Mouse (Mus musculus) liver, postnatal 0 days (tissue): ENCODE results near the gene Efna2. TPM values are rescaled to one million over a fixed set of nuclear protein-coding genes. Genes with fewer than 3 reads are reported as not detected.

Experiments used
- ATAC-seq: fragments of 200-750 bp; cut with Nextera tagmentation; 2 replicates; pipeline ENCODE4 v1.8.0; 2017; ENCODE audit warnings: mild to moderate bottlenecking, moderate library complexity
- DNase-seq: peaks from one replicate; pipeline ENCODE4 v3.0.0-alpha.2; 2016
- H3K27ac ChIP-seq: fragments of 300-500 bp; sonication (generic); 2 replicates; pipeline ENCODE4 v1.5.1; 2014; ENCODE audit warnings: antibody characterized with exemption, moderate library complexity, mild to moderate bottlenecking, low read depth
- H3K27me3 ChIP-seq: fragments of 300-500 bp; sonication (generic); 2 replicates; pipeline ENCODE4 v1.6.1; 2014; ENCODE audit warnings: low read length, control low read depth, mixed read lengths; ENCODE audit not compliant: insufficient read depth
- H3K36me3 ChIP-seq: fragments of 300-500 bp; sonication (generic); replicated peaks from 2 replicates; pipeline ENCODE4 v1.6.1; 2014; ENCODE audit warnings: mild to moderate bottlenecking, control low read depth, low read length, moderate library complexity, mixed read lengths; ENCODE audit not compliant: insufficient read depth
- H3K4me1 ChIP-seq: fragments of 300-500 bp; sonication (generic); 2 replicates; pipeline ENCODE4 v1.6.1; 2014; ENCODE audit warnings: antibody characterized with exemption, mild to moderate bottlenecking, control low read depth; ENCODE audit not compliant: insufficient read depth
- H3K4me2 ChIP-seq: fragments of 300-500 bp; sonication (generic); 2 replicates; pipeline ENCODE4 v1.6.1; 2014; ENCODE audit warnings: low read depth, mild to moderate bottlenecking, low read length, moderate library complexity, mixed read lengths
- H3K4me3 ChIP-seq: fragments of 300-500 bp; sonication (generic); 2 replicates; pipeline ENCODE4 v1.5.1; 2014; ENCODE audit warnings: low read depth, low read length
- H3K9ac ChIP-seq: fragments of 300-500 bp; sonication (generic); replicated peaks from 2 replicates; pipeline ENCODE4 v1.6.1; 2014; ENCODE audit warnings: mild to moderate bottlenecking, moderate library complexity
- H3K9me3 ChIP-seq: fragments of 300-500 bp; sonication (generic); 2 replicates; pipeline ENCODE4 v1.6.1; 2016; ENCODE audit warnings: mild to moderate bottlenecking, control low read depth, low read length, mixed read lengths
- CTCF ChIP-seq: sonication (generic); IDR thresholded peaks from 2 replicates; pipeline ENCODE4 v1.5.1; 2016; ENCODE audit warnings: antibody characterized with exemption, low read depth
- EP300 ChIP-seq: IDR thresholded peaks from 2 replicates; pipeline ENCODE4 v1.6.1; 2016; ENCODE audit warnings: antibody characterized with exemption, low read depth, mild to moderate bottlenecking
- WGBS: fragments of 180-500 bp; shearing (Covaris S2); extraction: QIAGEN DNeasy Blood & Tissue Kit; methylation state at CpG from one replicate; pipeline ENCODE4 v1.1.7; 2014; ENCODE audit not compliant: insufficient replicate concordance; 5-methylcytosine and 5-hydroxymethylcytosine counted together
- polyA plus RNA-seq: library from polyadenylated mRNA; unstranded; fragments of >200 nt; fragmentation: Nextera tagmentation; extraction: Ambion mirVana; gene quantifications from 2 replicates; pipeline ENCODE4 v1.2.1, GENCODE M21; 2015

Gene Efna2
- polyA plus RNA-seq, 1 experiment from 2014 or later: 0.18 TPM

GRCm38 (mm10) chr10:80236145-80236825, 57.0 kb downstream of the Efna2 start:
- no peak for DNase-seq
- Histone ChIP-seq H3K4me3 (no peak overlapping the region), H3K36me3 (peaks cover 84% of the 10 kb centered on the region), H3K27me3 (no peaks in the 10 kb centered on the region), H3K27ac (no peak overlapping the region), H3K4me2 (no peak overlapping the region), H3K4me1 (no peaks in the 10 kb centered on the region), H3K9me3 (no peaks in the 10 kb centered on the region), H3K9ac (no peak overlapping the region)
- peak; percentile 33; the same call in 1 of the 2 replicates for ATAC-seq
- TF ChIP-seq CTCF (no peak), EP300 (no peak)
- WGBS: 86% methylated on average over 13 of the region's 13 CpGs

GRCm38 (mm10) chr10:80237020-80237419, 57.7 kb downstream of the Efna2 start:
- no peak overlapping the region for H3K4me3 ChIP-seq
- no peaks in the 10 kb centered on the region for H3K4me1 ChIP-seq
- H3K4me2 ChIP-seq: no peak overlapping the region
- WGBS: 92% methylated on average over 4 of the region's 4 CpGs
- H3K9ac ChIP-seq: no peak overlapping the region
- H3K27ac ChIP-seq: no peak overlapping the region
- no peaks in the 10 kb centered on the region for H3K27me3 ChIP-seq
- H3K36me3 ChIP-seq: peaks cover 81% of the 10 kb centered on the region
- no peak for DNase-seq
- H3K9me3 ChIP-seq: no peaks in the 10 kb centered on the region
- TF ChIP-seq CTCF: no peak
- TF ChIP-seq EP300: no peak
- ATAC-seq: no peak

GRCm38 (mm10) chr10:80238306-80238705, 59.0 kb downstream of the Efna2 start:
- no peaks in the 10 kb centered on the region for H3K9me3 ChIP-seq
- H3K4me1 ChIP-seq: no peaks in the 10 kb centered on the region
- no peak overlapping the region for H3K4me3 ChIP-seq
- H3K27ac ChIP-seq: no peak overlapping the region
- no peak for ATAC-seq
- no peaks in the 10 kb centered on the region for H3K27me3 ChIP-seq
- no peak for TF ChIP-seq CTCF
- no peak for TF ChIP-seq EP300
- no peak overlapping the region for H3K9ac ChIP-seq
- no peak for DNase-seq
- 83% methylated on average over 3 of the region's 3 CpGs for WGBS
- H3K4me2 ChIP-seq: no peak overlapping the region
- peaks cover 80% of the 10 kb centered on the region for H3K36me3 ChIP-seq

Other genes starting within 250 kb of the Efna2 start
- gene Wdr18, start 219.3 kb upstream of the Efna2 start, polyA plus RNA-seq: 40.7 and 41.2 TPM in 2 replicates
- gene Grin3b, start 208.8 kb upstream of the Efna2 start, polyA plus RNA-seq: 0.05 TPM in 1 of 2 replicates, not detected in the other
- 13.2 and 14.5 TPM in 2 replicates for gene Tmem259, start 195.2 kb upstream of the Efna2 start, polyA plus RNA-seq
- gene Cnn2, start 190.9 kb upstream of the Efna2 start, polyA plus RNA-seq: 40.7 and 42.8 TPM in 2 replicates
- 2.5 and 3.1 TPM in 2 replicates for gene Abca7, start 183.0 kb upstream of the Efna2 start, polyA plus RNA-seq
- gene Arhgap45, start 162.8 kb upstream of the Efna2 start, polyA plus RNA-seq: 12.1 and 14.2 TPM in 2 replicates
- gene Polr2e, start 139.7 kb upstream of the Efna2 start, polyA plus RNA-seq: 57.0 and 58.3 TPM in 2 replicates
- gene Gpx4, start 132.3 kb upstream of the Efna2 start, polyA plus RNA-seq: 537 and 560 TPM in 2 replicates
- gene Sbno2, start 73.9 kb upstream of the Efna2 start, polyA plus RNA-seq: 7.4 and 8.7 TPM in 2 replicates
- 9.1 and 11.2 TPM in 2 replicates for gene Stk11, start 63.7 kb upstream of the Efna2 start, polyA plus RNA-seq
- 537 and 576 TPM in 2 replicates for gene Atp5d, start 40.9 kb upstream of the Efna2 start, polyA plus RNA-seq
- gene Cbarp, start 38.6 kb upstream of the Efna2 start, polyA plus RNA-seq: 0.11 and 0.18 TPM in 2 replicates
- gene Midn, start 31.2 kb upstream of the Efna2 start, polyA plus RNA-seq: 3.0 and 4.3 TPM in 2 replicates
- gene Cirbp, start 13.5 kb upstream of the Efna2 start, polyA plus RNA-seq: 87.0 and 93.3 TPM in 2 replicates
- 6.7 and 6.8 TPM in 2 replicates for gene 1600002K03Rik, start 6.5 kb upstream of the Efna2 start, polyA plus RNA-seq
- 9.8 and 13.3 TPM in 2 replicates for gene Mum1, start 47.0 kb downstream of the Efna2 start, polyA plus RNA-seq
- 313 and 321 TPM in 2 replicates for gene Ndufs7, start 69.6 kb downstream of the Efna2 start, polyA plus RNA-seq
- gene Gamt, start 81.5 kb downstream of the Efna2 start, polyA plus RNA-seq: 93.9 and 101 TPM in 2 replicates
- 19.5 and 21.8 TPM in 2 replicates for gene Dazap1, start 82.0 kb downstream of the Efna2 start, polyA plus RNA-seq
- 453 and 466 TPM in 2 replicates for gene Rps15, start 113.0 kb downstream of the Efna2 start, polyA plus RNA-seq
- gene Apc2, start 116.5 kb downstream of the Efna2 start, polyA plus RNA-seq: 0.05 and 0.20 TPM in 2 replicates
- 25.5 and 27.4 TPM in 2 replicates for gene 2310011J03Rik, start 141.1 kb downstream of the Efna2 start, polyA plus RNA-seq
- gene Pcsk4, start 150.0 kb downstream of the Efna2 start, polyA plus RNA-seq: 5.6 TPM in 2 replicates
- 167 and 174 TPM in 2 replicates for gene Reep6, start 150.5 kb downstream of the Efna2 start, polyA plus RNA-seq
- gene Adamtsl5, start 168.9 kb downstream of the Efna2 start, polyA plus RNA-seq: 1.5 and 1.8 TPM in 2 replicates
- gene Plk5, start 177.0 kb downstream of the Efna2 start, polyA plus RNA-seq: 0.08 and 0.20 TPM in 2 replicates
- gene Mex3d, start 208.2 kb downstream of the Efna2 start, polyA plus RNA-seq: 0.72 and 0.99 TPM in 2 replicates
- 33.4 and 33.5 TPM in 2 replicates for gene Mbd3, start 220.1 kb downstream of the Efna2 start, polyA plus RNA-seq
- gene Uqcr11, start 227.3 kb downstream of the Efna2 start, polyA plus RNA-seq: 753 and 771 TPM in 2 replicates